Mouse (Mus musculus) left cerebral cortex, adult 2 months (tissue): ENCODE data around the gene Gcnt2. TPM values are rescaled to one million over a fixed set of nuclear protein-coding genes. Genes with fewer than 3 reads are reported as not detected.
"Not testable (repeated sequence)": the region's sequence is repeated elsewhere in the genome, so short reads cannot be mapped to it uniquely, and the experiment has no call there.

Source experiments
- DNase-seq, 2 experiments: peaks; one replicate each; pipeline ENCODE4 v3.0.0; 2021 to 2022; ENCODE audit warnings: low spot score in 2 of 2, mixed read lengths in 1 of 2; ENCODE audit errors: extremely low spot score in 1 of 2
- H3K27ac ChIP-seq: fragments of 200-600 bp; 2 replicates; pipeline ENCODE4 v1.8.1; 2022
- H3K4me3 ChIP-seq: fragments of 200-600 bp; 2 replicates; pipeline ENCODE4 v1.8.1; 2022
- CTCF ChIP-seq: fragments of 200-600 bp; IDR thresholded peaks from 2 replicates; pipeline ENCODE4 v1.8.1; 2022; ENCODE audit warnings: antibody characterized with exemption, mild to moderate bottlenecking, moderate library complexity
- intact Hi-C: fragments of 180-260 bp; cut with DNase I; formaldehyde crosslinking; loops from one replicate; pipeline ENCODE4 v1.15.1; 2025
- total RNA-seq, 2 experiments: library from RNA; stranded (reverse); gene quantifications; 2 replicates each; pipeline ENCODE4 v1.2.3; 2021

The Gcnt2 gene
- total RNA-seq, 2 experiments from 2014 or later = 21.1 to 21.7 TPM

DNA sequence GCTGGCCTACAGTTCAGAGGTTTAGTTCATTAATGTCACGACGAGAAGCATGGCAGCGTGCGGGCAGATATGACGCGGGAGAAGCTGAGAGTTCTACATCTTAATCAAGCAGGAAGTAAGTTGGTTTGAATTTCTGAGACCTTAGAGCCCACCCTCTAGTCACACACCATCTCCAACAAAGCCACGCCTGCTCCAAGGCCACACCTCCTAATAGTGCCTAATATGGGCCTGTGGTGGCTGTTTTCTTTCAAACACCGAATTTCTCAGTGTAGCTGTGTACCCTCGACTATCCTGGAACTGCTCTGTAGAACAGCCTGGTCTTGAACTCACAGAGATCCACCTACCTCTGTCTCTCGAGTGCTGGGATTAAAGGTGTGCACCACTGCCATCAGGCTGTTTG is 108.1 kb downstream of the Gcnt2 start:
- no peak for DNase-seq
- no peak for TF ChIP-seq CTCF
- intact Hi-C loops = no loop called here

DNA sequence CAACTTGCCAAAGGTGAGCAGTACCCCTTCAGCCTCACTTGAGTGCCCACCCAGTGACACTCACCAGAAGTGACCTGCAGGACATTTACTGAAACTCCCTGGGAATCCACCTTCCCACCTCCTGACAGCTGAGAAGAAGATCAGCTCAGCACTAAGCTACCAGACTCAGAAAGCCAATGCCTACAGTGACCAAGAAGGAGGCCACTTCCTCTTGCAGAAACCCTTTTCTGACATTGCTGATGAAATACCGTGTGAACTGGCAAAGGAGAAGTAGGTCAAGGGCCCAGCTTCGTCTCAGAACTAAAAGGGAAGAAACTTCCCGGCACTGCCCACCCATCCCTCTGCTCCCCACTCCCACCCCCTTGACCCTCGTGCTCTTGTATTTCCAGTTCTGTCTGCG is 109.0 kb downstream of the Gcnt2 start:
- intact Hi-C loops = no loop called here
- no peak for DNase-seq
- no peak overlapping the region for H3K27ac ChIP-seq
- no peak overlapping the region for H3K4me3 ChIP-seq
- TF ChIP-seq CTCF = no peak

More for the DNA sequence above, 108.1 kb downstream of the Gcnt2 start:
- no peak overlapping the region for H3K4me3 ChIP-seq
- no peak overlapping the region for H3K27ac ChIP-seq

DNA sequence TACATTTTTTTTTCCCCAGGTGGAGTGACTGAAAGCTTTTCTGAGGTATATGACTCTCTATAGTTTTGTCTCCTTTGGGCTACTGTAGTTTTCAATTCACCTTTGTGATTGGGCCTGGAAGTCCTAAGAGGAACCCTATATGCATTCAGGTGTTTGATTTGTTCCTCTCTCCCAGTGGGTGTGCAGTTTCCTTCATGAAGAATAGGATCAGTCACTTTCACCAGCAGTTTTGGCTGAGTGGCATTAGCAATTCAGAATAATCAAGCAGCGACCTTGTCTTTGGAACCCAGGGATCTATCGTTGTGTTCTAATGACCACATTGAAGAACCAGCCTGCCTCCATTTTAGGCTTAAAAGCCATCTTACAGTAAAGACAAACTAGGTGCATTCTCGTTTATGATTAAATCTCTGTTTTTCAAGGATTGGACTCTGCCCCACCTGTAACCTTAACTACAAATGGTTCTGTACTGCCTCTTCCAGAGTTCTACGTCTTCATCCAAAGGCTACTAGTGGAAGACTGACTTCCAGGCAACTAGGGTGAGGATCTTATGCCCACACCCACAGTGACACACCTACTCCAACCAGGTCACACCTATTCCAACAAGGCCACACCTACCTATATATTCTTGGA is 110.3 kb downstream of the Gcnt2 start:
- no peak for DNase-seq
- Histone ChIP-seq H3K27ac (no peak overlapping the region), H3K4me3 (no peak overlapping the region)
- intact Hi-C loops = no loop called here
- TF ChIP-seq CTCF = no peak

DNA sequence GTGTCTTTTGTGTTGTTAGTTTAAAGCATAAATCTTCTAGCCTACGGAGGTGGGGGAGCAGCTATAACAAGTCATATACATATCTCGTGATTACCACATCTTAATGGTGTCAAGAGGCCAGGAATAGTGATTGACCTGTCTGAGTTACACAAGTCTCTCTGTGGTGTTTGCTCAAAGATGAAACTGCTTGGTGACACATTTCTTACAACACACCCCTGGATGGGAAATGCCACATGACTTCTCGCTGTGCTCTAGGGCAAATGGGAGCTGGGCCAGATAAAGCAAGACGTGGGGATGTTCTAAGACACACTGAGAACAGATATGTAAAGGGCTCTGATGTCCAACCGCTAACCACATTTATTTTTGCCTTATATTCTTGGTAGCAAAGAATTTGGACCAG is 111.7 kb downstream of the Gcnt2 start:
- no peak for DNase-seq
- Histone ChIP-seq H3K27ac (no peak overlapping the region), H3K4me3 (no peak overlapping the region)
- intact Hi-C loops = no loop called here
- no peak for TF ChIP-seq CTCF

DNA sequence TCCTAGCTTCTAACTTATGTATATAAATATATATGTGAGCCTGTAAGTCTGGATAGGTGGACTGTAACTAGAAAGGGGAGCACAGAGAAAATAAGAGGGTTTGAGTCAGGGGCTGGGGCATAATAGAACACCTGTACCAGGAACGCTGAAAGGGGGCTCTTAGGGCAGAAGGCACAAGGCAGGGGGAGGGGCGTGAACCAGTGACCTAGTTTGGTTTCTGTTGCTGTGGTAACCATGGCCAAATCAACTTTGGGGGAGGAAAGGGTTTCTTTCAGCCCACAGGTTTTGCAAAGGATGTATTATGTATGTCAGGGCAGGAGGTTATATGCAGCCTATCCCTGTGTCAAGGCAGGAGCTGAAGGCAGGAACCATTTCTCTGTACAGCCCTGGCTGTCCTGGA is 112.3 kb downstream of the Gcnt2 start:
- intact Hi-C loops = no loop called here

DNA sequence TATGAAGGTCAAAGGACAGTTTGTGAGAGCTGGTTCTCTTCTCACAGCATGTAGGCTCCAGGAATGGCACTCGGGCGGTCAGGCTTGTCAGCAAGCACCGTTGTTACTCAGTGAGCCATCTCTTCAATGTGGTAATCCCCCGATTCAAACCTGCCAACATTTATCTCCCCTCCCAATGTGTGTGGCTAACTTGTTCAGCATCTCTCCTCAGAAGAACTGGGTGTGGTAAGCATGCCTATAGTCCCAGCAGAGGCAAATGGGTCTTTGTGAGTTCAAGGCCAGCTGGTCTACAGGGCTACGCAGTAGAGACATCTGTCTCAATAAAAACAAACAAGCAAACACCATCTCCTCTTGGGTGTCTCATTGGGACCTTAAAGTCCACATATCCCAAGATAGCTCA is 113.4 kb downstream of the Gcnt2 start:
- intact Hi-C loops = no loop called here
- TF ChIP-seq CTCF = no peak
- DNase-seq = no peak
- Histone ChIP-seq H3K27ac (no peak overlapping the region), H3K4me3 (no peak overlapping the region)

More for the DNA sequence above, 112.3 kb downstream of the Gcnt2 start:
- H3K4me3 ChIP-seq = no peak overlapping the region
- no peak for TF ChIP-seq CTCF
- no peak overlapping the region for H3K27ac ChIP-seq
- no peak for DNase-seq

DNA sequence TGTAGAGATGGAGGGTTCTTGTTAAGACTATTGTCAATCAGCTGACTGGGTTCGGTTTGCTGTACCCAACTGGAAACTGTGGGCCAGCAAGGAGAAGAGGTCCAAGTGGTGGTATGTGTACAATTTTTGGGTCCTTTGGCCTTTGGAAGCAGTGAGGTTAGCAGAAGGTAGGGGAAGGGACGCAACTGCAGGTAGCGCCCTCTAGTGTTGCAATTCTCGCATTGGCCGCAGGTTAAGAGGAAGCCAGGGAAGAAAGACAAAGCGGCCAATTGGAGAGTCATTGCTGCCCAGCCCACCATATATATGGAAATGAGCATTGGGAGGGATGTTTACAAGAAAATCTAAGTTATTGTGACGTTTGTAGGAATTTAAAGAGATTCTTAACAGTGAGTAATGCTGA is 118.1 kb downstream of the Gcnt2 start:
- peak; percentile 71 for TF ChIP-seq CTCF
- Histone ChIP-seq H3K27ac (no peak overlapping the region), H3K4me3 (no peak overlapping the region)
- peak; percentile 38 to 39 for DNase-seq
- intact Hi-C loops = loop anchor here (1.0 to 2.0 kb wide), 2 partner anchors 134 to 193 kb away; no protein-coding TSS in a partner anchor

DNA sequence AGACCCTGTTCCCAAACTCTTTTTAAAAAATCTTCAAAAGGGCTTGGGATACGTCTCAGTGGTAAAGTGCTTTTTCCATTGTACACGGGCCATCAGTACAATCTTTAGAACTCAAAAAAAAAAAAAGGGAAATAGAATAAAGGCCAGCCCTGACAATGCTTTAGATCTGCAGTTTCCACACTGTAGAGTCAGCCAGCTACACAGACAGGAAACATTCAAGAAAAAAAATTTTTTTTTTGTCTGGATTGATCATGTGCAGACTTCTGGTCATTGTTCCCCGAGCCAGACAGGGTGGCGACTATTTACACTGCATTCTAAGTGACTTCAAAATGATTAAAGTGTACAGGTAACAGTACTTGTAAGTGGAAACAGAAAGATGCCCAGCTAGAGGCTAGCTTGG is 119.1 kb downstream of the Gcnt2 start:
- DNase-seq = no peak
- H3K27ac ChIP-seq = no peak overlapping the region
- intact Hi-C loops = no loop called here
- TF ChIP-seq CTCF = no peak
- no peak overlapping the region for H3K4me3 ChIP-seq

DNA sequence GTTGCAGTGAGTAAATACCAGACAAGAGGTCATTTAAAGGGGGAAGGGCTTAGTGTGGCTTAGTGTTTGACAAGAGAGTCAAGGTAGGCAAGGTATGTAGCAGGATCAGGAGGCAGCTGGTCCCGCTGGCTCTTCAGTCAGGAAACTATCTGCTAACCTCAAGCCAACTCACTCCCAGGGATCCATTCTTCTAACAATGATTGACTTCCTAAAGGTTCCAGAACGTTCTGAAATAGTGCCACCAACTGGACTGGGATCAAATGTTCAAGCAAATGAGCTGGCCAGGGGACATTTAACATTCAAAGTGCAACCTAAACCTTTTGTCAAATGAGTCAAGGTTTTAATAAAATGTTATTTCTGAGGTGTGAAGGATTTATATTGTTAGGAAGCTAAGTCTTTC is 119.8 kb downstream of the Gcnt2 start:
- Histone ChIP-seq H3K27ac (peak overlapping the region; percentile 48), H3K4me3 (no peak overlapping the region)
- TF ChIP-seq CTCF = peak; percentile 17
- no peak for DNase-seq
- intact Hi-C loops = no loop called here

DNA sequence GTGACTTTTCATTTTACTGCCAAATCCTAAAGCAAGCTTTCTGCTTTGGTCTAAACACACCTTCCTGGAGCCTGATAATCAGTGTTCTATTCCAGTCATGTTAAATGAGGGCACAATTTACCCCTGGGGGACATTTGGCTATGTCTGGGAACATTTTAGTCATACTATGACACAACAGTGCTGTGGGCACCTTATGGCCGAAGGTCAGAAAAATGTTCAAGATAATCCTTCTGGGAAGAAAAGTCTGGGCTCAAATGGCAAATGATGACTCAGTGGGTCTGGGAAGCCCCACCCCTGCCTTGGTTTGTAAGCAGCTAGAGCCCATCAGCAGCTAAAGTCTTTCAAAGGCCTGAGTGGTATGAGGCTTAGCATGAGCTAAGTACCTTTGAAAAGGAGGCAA is 123.2 kb downstream of the Gcnt2 start:
- Histone ChIP-seq H3K27ac (no peak overlapping the region), H3K4me3 (no peak overlapping the region)
- intact Hi-C loops = no loop called here
- no peak for DNase-seq
- TF ChIP-seq CTCF = no peak

DNA sequence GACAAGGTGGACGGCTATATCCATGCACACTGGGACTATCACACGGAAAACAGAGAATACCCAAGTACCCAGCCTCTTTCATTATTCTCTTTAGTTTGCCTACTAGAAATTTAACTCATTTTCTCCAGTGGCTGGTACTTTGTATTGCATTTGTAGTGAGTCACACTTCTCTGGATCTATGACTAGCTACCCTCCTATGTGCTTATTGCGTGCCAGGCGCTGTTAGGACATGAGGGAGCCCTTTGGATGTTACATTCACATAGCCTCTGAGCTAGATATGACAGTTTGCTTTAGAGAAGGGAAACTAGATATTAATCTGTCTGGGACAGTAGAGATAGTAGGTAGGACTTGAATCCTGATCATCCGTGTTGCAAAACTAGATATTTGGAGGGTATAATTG is 126.5 kb downstream of the Gcnt2 start:
- Histone ChIP-seq H3K27ac (no peak overlapping the region), H3K4me3 (no peak overlapping the region)
- no peak for DNase-seq
- intact Hi-C loops = no loop called here
- no peak for TF ChIP-seq CTCF

DNA sequence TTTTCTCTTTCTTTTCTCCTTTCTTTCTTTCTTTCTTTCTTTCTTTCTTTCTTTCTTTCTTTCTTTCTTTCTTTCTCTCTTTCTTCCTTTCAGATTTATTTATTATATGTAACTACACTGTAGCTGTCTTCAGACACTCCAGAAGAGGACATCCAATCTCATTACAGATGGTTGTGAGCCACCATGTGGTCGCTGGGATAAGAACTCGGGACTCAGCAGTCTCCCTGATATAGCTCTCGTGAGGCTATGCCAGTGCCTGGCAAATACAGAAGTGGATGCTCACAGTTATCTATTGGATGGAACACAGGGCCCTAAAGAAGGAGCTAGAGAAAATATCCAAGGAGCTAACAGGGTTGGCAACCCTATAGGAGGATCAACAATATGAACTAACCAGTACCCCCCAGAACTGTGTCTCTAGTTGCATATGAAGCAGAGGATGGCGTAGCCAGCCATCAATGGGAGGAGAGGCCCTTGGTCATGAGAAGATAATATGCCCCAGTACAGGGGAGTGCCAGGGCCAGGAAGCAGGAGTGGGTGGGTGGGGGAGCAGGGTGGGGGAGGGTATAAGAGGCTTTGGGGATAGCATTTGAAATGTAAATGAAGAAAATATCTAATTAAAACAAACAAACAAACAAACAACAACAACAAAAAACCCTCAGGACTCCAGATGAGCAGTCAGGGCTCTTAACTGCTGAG is 128.2 kb downstream of the Gcnt2 start:
- intact Hi-C loops, H3K4me3 ChIP-seq, H3K27ac ChIP-seq, DNase-seq: not testable (repeated sequence)
- TF ChIP-seq CTCF = peak; percentile 2; the same call in 1 of the 2 replicates

DNA sequence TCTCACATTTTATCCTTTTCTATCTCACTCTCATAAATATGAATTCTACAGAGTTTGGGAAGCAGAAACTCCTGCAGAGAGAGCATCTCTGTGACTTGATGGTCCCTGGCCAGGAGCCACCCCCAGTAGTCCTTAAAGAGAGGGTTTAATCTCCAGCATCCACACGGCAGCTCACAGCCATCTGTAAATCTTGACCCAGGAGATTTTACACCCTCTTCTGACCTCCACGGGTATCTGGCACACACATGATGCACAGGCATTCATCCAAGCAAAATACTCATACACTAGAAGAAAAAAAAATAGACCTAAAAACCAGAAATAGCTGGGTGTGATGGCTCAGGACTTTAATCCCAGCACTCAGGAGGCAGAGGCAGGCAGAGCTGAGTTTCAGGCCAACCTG is 128.9 kb downstream of the Gcnt2 start:
- TF ChIP-seq CTCF = no peak
- intact Hi-C loops = no loop called here
- Histone ChIP-seq H3K27ac (no peak overlapping the region), H3K4me3 (no peak overlapping the region)
- no peak for DNase-seq
